Mouse (Mus musculus) megakaryocyte-erythroid progenitor cell, adult 5 weeks (primary cell): ENCODE data around the gene Gm10665. TPM values are rescaled to one million over a fixed set of nuclear protein-coding genes. Genes with fewer than 3 reads are reported as not detected.

Experiments used
- polyA plus RNA-seq: library from polyadenylated mRNA; stranded (reverse); fragments of >175 nt; gene quantifications from 2 replicates; pipeline ENCODE4 v1.2.3, GENCODE M21; 2012

Gm10665 gene
- polyA plus RNA-seq: not detected in 2 replicates

GRCm38 (mm10) chr7:22463975-22464374 is at the start of gene Gm10665:
Gene Gm10665, minus strand, starts transcription at chr7:22464075.

GRCm38 (mm10) chr7:22499578-22499977 is 35.7 kb upstream of the Gm10665 start, which contains the start of gene Vmn1r151:
Gene Vmn1r151, minus strand, starts transcription at chr7:22499678.

GRCm38 (mm10) chr7:22438129-22438528 is 25.7 kb downstream of the Gm10665 start, which contains the start of gene Vmn1r149:
Gene Vmn1r149, minus strand, starts transcription at chr7:22438229.

GRCm38 (mm10) chr7:22413283-22413682 is 50.6 kb downstream of the Gm10665 start, which contains the start of gene Vmn1r148:
Gene Vmn1r148, plus strand, starts transcription at chr7:22413583.

Other genes with a start within 250 kb of the Gm10665 start
- gene Gm8453, start 234.6 kb downstream of the Gm10665 start, polyA plus RNA-seq: not detected in 2 replicates
- gene Gm4187, start 134.4 kb downstream of the Gm10665 start, polyA plus RNA-seq: not detected in 2 replicates
- not detected in 2 replicates for gene Gm8660, start 93.0 kb downstream of the Gm10665 start, polyA plus RNA-seq
- not detected in 2 replicates for gene Vmn1r148, start 50.5 kb downstream of the Gm10665 start, polyA plus RNA-seq
- not detected in 2 replicates for gene Vmn1r149, start 25.8 kb downstream of the Gm10665 start, polyA plus RNA-seq
- gene Vmn1r151, start 35.6 kb upstream of the Gm10665 start, polyA plus RNA-seq: not detected in 2 replicates
- gene Vmn1r152, start 58.9 kb upstream of the Gm10665 start, polyA plus RNA-seq: not detected in 2 replicates
- not detected in 2 replicates for gene Gm8677, start 70.8 kb upstream of the Gm10665 start, polyA plus RNA-seq
- not detected in 2 replicates for gene Gm4201, start 101.3 kb upstream of the Gm10665 start, polyA plus RNA-seq
- not detected in 2 replicates for gene Gm4565, start 124.1 kb upstream of the Gm10665 start, polyA plus RNA-seq
- gene Vmn1r155, start 193.9 kb upstream of the Gm10665 start, polyA plus RNA-seq: not detected in 2 replicates
- not detected in 2 replicates for gene Gm8693, start 228.2 kb upstream of the Gm10665 start, polyA plus RNA-seq